Mouse (Mus musculus) adipocyte (in vitro differentiated cells): ENCODE results near the gene Tarbp2.

ENCODE experiments used
- DNase-seq: peaks from one replicate; pipeline ENCODE4 v3.0.0-alpha.2; 2016; ENCODE audit warnings: low spot score

The Tarbp2 gene

DNA sequence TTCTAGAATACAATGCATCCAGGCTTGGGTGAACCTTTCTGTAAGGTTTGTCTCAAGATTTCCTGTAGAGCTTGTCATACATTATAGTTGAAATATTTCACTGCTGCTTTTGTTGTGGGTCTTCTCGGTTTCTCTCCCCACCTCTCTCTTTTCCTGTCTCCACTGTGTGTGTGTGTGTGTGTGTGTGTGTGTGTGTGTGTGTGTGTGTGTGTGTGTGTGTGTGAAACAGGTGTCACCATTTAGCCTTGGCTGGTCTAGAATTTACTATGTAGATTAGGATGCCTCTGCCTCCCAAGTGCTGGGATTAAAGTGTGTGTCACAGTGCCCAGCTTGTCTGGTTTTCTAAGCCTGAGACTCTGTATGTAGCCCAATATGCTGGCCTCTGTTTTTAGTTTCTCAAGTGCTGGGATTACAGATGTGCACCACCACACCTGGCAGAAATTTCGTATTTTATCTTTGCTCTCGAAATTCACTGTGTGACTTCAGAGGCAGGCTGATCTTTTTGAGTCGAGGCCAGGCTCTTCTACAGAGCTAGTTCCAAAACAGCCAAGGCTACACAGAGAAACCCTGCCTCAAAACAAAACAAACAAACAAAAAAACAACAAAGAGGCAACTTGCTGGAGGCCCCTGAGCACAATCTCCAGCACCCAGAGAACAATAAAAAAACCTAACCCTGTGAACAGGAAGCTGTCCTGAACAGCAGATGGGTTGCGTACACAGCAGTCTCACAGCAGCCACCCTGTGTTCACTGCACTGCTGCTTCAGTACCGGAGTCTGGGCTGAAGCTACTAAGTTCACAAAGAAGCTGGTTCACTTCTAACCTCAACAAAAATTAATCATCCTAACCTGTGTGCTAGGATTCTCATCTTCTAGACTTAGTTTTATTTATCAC lies 8.4 kb downstream of the Tarbp2 start:
- no peak for DNase-seq

DNA sequence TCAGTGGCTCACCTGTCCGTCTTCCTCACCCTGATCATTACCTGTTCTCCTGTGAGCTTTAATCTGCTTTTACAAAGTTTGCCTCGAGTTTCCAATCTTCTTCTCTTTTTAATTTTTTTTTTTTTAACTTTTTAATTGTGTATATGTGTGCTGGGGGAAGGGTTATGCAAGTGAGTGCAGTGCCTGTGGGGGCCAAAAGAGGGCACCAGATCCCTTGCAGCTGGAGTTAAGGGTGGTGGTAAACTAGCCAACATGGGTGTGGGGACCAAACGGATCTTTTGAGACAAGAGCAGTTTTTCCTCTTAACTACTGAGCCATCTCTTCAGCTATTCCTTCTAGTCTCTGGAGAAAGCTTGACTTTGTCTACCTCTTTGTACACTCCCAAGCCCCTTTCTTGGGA lies 9.9 kb downstream of the Tarbp2 start:
- no peak for DNase-seq

DNA sequence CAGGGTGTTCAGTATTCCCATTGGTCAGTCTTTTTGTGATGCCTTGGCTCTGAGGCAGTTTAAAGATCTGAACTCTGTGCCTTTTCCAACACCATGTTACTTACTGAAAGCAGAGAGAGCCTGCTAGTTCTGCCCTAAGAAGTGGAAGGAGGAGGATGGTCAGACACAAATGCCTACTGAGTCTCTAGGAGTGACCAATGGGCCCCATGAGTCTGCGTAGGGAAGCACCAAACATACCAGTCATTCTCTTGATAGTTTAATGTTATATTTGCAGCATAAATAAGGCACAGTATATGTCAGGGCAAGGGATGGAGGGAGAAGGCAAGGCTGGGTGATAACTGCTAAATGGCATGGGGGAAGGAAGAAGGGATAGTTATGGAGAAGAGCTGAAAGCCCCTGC lies 10.4 kb downstream of the Tarbp2 start:
- DNase-seq, result no peak

DNA sequence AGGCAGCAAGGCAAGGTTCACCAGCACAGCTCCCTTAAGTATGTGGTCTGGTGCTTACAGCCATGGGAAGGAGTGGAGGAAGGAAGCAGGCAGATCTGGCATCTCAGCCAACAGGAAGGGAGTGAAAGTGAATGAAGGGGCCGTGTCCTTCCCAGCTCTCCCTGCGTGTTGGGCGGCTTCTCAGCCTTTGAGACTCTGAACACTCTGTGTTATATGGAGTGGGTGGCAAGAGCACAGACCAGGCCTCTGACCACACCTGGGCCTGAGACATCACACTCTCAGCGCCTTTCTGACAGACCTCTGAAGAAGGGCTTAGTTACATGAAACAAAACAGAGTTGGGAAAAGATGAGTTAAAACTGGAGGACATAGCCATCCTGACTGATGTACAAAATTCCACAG lies 12.6 kb downstream of the Tarbp2 start:
- no peak for DNase-seq

DNA sequence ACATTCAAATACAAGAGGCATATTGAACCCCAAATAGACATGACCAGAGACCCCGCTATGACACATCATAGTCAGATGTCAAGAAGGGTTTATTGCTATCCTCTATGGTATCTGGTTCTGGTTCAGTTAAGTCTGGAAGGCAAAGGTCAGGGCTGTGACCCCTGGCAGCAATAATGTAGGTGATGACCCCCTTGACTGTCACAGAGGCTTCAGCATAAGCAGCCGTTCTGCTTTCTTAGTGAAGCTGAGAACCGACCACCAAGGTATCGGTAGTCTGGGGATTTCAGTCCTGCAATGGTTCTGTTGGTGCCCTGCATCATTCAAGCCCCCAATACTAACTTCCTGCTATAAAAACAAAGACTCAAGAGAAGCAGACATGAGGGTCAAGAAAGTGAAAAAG lies 13.6 kb downstream of the Tarbp2 start:
- no peak for DNase-seq

DNA sequence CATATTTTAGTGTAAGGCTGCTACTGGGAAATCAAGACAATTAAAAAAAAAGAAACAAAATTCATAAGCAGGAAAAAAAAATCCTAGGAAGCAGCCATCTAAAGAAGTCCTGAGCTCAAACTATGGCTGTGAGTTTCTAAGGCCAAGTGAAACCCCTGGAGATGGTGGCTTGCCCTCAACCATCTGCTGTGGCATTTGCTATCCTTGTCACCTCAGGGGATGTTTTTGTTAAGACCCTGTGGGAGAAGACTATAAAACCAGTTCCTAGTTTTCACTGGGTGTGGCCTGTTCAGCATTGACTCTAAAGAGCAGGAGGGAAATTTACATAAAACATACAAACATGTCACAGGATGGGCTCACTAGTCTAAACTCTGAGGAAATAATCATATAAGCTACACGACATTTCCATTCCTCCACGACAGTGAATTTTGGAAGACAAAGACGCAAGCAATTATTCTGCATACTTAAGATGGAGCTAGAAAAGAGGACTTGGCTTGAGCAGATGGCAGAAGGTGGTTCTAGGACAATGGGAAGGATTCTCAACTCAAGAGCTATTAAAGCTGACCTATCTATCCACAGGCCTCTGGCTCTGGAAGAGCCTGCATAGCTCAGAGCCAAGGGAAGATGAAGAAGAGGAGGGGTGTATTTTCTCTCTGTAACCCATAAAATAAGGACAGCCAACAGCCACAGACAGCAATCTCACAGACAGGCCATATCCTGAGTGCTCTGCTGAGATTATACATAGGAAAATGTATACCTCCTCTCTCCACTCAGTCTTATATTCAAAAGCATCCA lies 14.3 kb downstream of the Tarbp2 start:
- no peak for DNase-seq

DNA sequence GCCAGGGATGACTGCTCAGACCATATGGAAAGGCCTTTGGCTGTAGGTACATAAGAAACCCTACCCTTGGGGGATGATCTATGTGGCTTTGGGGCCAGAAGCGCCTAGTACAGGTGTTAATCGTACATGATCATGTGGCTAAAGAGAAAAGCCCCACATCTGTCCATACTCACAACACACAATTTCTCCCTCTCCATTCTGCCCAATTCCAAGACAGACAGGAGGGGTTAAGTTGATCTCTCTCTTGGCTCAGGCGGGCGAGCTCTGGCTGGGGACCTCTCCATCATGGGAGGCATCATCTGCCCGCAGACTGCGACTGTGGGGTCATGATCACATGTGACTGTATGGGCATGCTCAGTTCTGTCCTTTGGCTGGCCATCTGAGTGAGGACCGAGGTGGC lies 15.9 kb downstream of the Tarbp2 start:
- DNase-seq, result no peak

DNA sequence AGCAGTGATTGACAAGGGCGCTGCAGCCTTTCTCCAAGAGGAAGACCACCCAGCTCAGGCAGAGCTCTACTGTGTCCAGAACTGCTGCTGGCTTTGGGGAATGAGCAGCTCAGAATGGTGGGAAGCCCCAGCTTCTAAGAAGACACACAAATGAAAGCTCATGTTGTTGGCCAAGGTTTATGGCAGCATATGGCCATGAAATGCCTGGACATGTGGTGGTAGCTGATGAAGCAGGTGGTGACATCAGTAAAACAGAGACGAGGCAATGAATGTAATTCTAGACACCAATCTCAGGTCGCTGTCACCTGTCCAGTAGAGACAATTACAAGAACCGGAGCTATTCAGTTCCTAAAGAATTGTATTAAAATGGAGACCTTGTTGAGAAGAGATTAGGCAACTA lies 26.8 kb downstream of the Tarbp2 start:
- no peak for DNase-seq

DNA sequence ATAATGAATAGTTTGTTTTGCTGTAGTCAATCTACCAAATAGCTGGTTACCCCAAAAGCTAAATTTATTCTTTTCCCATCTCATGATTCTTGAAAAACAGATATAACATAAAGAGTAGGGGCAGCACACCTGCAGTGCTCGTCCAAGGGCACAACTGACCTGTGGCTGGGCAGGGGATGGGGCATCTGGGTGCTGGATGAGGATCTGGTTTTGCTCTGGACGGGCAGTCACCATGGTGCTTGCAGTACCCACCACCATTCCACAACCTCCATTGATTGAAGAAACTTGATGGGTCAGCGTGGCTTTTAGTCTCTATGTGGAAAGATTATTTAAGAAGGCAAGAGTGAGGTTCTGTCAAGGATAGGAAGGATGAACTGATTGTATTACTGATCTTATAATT lies 28.3 kb downstream of the Tarbp2 start:
- DNase-seq, result no peak

DNA sequence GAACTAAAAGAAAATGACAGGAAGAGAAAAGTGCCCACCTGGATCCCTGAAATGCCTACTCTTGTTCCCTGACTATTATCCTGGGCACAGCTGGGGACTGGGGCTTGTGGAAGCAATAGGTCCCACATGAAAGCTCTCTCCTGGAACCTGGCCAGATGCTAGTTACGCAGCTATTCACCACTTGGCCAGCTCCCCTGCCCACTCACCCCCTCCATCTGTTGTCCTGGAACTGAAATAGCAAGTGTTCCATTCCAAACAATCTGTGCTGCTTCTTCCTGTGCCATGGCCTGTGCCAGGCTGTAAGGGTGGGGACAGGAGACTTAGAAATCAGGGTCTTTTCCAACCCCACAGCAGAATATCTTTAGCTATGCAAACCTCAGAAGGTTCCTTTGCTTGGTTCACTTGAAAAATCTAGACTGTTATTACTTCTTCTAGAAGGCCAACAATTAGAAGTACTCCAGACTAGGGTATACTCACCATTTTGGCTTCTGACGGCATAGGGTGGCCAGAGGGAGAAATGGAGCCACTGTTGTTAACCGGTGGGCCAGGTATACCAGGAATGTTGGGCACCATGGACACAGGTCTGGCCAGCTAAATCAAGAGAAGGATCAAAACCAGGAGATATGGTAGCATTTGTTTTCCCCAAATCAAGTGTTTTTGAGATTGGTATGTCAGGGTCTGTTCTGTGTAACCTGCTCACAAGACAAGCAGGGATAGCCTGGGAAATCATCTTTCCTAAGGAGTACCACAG lies 28.9 kb downstream of the Tarbp2 start:
- DNase-seq, result peak; percentile 86

DNA sequence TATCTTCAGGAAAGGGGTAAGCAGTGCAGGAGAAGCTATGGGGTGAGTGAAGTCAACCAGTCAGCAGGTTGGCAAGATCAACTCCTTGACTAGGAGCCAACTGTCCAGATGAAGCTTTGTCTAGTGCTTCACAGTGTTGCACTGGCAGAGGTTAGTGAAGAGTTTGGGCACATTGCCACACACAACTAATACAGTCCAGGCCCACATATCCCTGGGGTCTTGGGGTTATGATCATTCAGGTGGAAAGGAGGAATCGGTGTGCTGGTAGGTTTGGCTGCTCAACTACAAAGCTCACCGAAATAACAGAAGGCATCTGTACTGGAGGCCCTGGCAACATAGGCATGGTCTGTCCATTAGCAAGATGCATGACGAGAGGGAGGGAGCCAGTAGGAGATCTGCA lies 29.5 kb downstream of the Tarbp2 start:
- peak; percentile 61 for DNase-seq

DNA sequence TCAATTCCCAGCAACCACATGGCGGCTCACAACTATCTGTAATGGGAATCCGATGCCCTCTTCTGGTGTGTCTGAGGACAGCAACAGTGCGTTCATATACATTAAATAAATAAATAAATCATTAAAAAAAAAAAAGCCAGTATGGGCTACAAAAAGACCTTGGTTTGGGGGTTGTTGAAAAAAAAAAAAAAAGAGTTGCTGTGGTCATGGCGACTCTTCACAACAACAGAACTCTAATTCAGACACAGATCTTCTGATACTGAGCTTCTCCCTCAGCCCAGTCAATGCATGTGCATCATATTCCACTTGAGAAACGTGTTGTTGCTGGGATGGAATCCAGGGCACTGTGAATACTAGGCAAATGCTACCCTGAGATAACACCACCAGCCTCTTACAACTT lies 34.6 kb downstream of the Tarbp2 start:
- DNase-seq, result no peak

DNA sequence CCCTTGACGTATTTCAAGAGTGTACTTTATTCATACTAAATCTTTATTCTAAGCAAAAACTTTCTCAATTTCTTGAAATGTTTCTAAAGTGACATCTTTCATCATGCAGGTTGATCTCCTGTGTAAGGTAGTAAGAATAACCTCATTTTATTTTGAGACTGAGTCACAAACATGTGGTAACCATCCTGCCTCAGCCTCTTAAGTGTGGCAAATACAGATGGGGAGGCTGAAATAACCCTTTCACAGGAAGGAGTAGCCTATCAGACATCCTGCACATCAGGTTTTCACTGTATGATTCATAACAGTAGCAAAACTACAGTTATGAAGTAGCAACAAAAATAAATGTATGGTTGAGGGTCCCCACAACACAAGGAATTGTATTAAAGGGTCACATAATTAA lies 37.6 kb downstream of the Tarbp2 start:
- DNase-seq, result no peak

DNA sequence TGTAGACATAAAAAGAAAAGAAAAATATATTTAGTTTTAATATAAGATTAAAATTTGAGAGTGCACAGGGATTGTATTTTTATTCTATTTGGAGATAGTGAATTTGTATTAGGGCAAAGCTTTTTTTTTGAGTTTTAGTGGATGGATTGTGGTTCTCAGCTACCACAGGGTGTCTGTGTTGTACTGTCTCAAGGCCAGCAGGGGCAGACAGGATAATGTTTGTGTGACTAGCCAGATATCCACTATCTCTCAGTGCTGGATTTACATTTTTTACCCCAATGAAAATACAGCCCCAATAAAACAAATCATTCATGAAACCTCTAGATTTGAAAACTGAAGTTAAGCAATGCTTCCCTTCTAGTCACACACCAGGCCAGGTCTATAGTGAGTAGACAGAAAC lies 39.6 kb downstream of the Tarbp2 start:
- DNase-seq, result peak; percentile 18

DNA sequence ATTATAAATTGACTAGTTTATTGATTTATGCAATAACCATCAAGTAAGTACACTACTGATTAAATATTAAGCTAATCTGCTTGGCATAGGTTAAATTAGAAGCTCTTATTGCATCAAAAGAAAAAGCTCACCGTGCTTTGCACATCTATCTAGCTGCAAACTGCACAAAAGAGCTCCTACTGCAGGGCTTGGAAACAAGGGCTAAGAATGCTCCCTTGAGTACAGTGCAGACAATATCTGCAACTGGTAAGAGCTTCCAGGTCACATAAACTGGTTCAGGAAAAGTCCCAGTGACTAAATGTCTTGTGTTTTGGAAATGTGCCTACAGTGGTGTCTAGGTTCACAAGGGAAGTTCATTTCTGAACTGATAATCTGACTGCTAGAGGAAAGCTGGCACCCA lies 44.5 kb downstream of the Tarbp2 start:
- no peak for DNase-seq

DNA sequence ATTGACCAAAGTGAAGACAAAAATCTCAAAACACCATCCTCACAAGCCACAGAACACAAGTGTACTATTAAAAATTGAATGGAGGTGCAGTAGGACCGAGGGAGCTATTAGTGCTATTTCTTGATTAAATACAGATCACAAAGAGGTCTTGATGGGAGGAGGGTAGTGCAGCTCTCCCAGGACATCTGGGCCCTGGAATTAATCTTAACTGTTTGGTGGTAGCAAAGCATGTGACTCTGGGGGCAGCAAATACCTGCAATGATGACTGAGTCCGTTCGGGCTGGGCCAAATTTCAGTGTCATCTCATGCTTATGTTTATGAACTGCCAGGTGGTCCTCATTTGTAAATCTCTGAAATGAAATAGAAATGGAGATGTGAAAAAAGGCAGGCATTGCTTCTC lies 45.1 kb downstream of the Tarbp2 start:
- DNase-seq, result no peak

DNA sequence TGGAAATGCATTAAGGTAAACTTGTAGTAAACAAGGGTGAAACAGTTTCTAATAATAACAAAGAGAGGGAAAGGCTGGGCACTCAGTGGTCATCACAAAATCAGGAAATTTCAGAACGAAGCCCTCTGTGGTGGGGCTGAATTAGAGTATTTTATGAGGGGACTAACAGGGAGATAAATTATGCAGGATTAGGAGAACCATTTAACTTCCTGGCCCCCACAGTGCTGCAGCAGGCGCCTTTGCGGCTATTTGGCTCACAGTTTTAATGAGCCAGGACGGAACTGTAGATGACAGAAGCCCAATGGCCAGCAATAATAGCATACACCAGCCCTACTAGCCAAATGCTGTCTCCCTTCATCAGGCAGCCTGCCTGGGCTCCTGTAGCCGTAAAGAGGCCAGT lies 45.7 kb downstream of the Tarbp2 start:
- no peak for DNase-seq

DNA sequence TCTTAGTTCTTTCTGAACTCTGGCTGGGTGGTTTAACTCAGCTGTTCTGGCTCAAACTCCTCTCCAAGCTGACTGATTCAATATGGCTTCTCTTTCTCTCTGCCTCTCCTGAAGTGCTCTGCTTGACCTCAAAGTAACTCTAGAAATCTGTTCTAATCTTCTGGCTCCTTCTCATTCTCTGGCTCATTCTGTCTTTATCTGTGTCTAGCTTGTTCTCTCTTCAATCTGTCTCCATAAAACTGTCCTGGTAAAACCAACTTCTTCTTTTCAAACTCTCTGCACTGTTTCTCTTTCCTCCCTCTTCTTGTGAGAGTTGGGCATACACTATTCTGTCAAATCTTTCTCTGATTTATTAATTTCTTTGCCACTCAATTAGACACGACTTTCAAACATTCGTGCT lies 49.9 kb downstream of the Tarbp2 start:
- no peak for DNase-seq

DNA sequence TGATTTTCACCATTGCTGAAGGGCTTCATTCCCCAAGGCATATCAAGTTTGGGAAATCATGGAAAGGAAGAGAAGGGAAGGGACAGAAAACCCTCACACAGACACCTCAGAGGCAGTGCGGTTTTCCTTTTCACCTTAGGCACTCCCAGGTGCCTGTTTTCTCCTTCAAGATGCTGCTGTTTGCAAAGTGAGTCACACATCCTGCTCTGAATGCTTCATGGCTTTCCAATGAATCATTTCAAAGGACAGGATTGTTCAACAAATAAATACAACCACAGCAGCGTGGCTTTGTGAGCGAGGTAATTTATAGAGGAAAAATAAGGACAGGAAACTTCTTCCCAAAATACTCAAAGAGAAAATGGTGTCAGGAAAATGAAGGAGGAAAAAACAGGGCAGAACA lies 54.1 kb downstream of the Tarbp2 start:
- DNase-seq, result no peak
